Mouse (Mus musculus) stomach, embryonic 16.5 days (tissue): ENCODE results near the gene Susd1. TPM values are rescaled to one million over a fixed set of nuclear protein-coding genes. Genes with fewer than 3 reads are reported as not detected.

Source experiments
- ATAC-seq: fragments of 200-750 bp; cut with Nextera tagmentation; 2 replicates; pipeline ENCODE4 v1.8.0; 2017; ENCODE audit warnings: moderate number of reproducible peaks, moderate TSS enrichment; ENCODE audit not compliant: insufficient read depth, low FRiP score
- H3K27ac ChIP-seq: fragments of 300-500 bp; sonication (generic); 2 replicates; pipeline ENCODE4 v1.5.1; 2014; ENCODE audit warnings: low read length
- H3K27me3 ChIP-seq: fragments of 300-500 bp; sonication (generic); 2 replicates; pipeline ENCODE4 v1.6.1; 2014; ENCODE audit warnings: low read length, control low read depth, mixed read lengths; ENCODE audit not compliant: control insufficient read depth, insufficient read depth
- H3K36me3 ChIP-seq: fragments of 300-500 bp; sonication (generic); 2 replicates; pipeline ENCODE4 v1.6.1; 2014; ENCODE audit warnings: low read length; ENCODE audit not compliant: control insufficient read depth, insufficient read depth
- H3K4me1 ChIP-seq: fragments of 300-500 bp; sonication (generic); 2 replicates; pipeline ENCODE4 v1.6.1; 2014; ENCODE audit warnings: low read length, control low read depth, mixed read lengths; ENCODE audit not compliant: control insufficient read depth, insufficient read depth
- H3K4me2 ChIP-seq: fragments of 300-500 bp; sonication (generic); 2 replicates; pipeline ENCODE4 v1.6.1; 2014; ENCODE audit warnings: low read depth, low read length, mixed read lengths
- H3K4me3 ChIP-seq: fragments of 300-500 bp; sonication (generic); replicated peaks from 2 replicates; pipeline ENCODE4 v1.5.1; 2014; ENCODE audit warnings: mild to moderate bottlenecking, low read length
- H3K9ac ChIP-seq: fragments of 300-500 bp; sonication (generic); 2 replicates; pipeline ENCODE4 v1.6.1; 2014; ENCODE audit warnings: low read length
- H3K9me3 ChIP-seq: fragments of 300-500 bp; sonication (generic); replicated peaks from 2 replicates; pipeline ENCODE4 v1.6.1; 2016; ENCODE audit warnings: low read length, control low read depth; ENCODE audit not compliant: control insufficient read depth
- WGBS: fragments of 180-500 bp; shearing (Covaris S2); extraction: QIAGEN DNeasy Blood & Tissue Kit; methylation state at CpG from one replicate; pipeline ENCODE4 v1.1.7; 2014; 5-methylcytosine and 5-hydroxymethylcytosine counted together
- polyA plus RNA-seq: library from polyadenylated mRNA; unstranded; fragments of >200 nt; fragmentation: Nextera tagmentation; extraction: Ambion mirVana; gene quantifications from 2 replicates; pipeline ENCODE4 v1.2.1, GENCODE M21; 2015

Susd1 gene
- polyA plus RNA-seq, 1 experiment from 2014 or later: 11.8 TPM

GRCm38 (mm10) chr4:59457091-59457490 lies 18.7 kb upstream of the Susd1 start:
- peak overlapping the region; percentile 57; the same call in 1 of the 2 replicates for H3K27ac ChIP-seq
- H3K4me3 ChIP-seq: no peak overlapping the region
- no peak for ATAC-seq
- no peak overlapping the region for H3K9ac ChIP-seq
- H3K27me3 ChIP-seq: no peaks in the 10 kb centered on the region
- H3K4me1 ChIP-seq: peaks cover 8% of the 10 kb centered on the region
- H3K9me3 ChIP-seq: no peaks in the 10 kb centered on the region
- H3K36me3 ChIP-seq: no peaks in the 10 kb centered on the region
- H3K4me2 ChIP-seq: no peak overlapping the region
- WGBS: 82% methylated on average over 5 of the region's 5 CpGs

DNA sequence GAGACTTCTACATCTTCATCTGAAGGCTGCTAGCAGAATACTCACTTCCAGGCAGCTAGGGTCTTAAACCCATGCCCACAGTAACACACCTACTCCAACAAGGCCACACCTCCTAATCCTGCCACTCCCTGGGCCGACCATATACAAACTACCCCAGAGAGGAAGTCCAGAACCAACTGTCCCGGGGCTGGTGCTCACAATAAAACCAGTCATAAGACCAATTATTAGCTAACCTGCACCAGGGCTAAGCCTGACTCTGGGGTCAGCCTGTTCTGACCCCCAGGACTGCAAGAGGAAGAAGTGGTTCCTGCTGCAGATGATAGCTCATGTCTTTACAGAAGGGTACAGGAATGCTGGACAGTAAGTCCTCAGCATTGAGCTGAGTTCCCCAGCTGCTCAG lies 17.0 kb upstream of the Susd1 start:
- no peak for ATAC-seq
- Histone ChIP-seq H3K27ac (no peak overlapping the region), H3K27me3 (no peaks in the 10 kb centered on the region), H3K36me3 (no peaks in the 10 kb centered on the region), H3K9ac (no peak overlapping the region), H3K4me1 (peaks cover 8% of the 10 kb centered on the region), H3K4me3 (no peak overlapping the region), H3K4me2 (no peak overlapping the region), H3K9me3 (0 out of 2 replicates have a peak, but pooled peaks cover 4% of the 10 kb centered on the region)
- WGBS: 72% methylated on average over 2 of the region's 2 CpGs

DNA sequence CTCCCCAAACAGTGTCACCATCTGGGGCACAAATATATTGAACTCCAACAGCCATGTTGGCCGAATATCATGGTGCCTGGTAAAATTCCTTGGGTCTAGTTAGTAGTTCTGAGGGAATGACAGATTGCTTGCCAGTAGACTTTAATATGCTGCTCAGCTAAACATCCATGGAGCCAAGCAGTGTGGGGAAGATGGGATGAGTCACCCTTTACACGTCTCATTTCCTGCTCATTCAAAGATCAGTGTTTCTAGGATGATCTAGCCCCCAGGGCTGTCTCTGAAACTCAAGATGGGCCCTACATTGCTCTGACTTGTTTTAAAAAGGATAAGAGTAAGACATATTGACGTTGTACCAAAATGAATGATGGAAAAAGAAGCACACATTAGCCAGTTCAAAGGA lies 15.6 kb upstream of the Susd1 start:
- Histone ChIP-seq H3K27me3 (no peaks in the 10 kb centered on the region), H3K27ac (no peak overlapping the region), H3K4me2 (no peak overlapping the region), H3K4me1 (no peaks in the 10 kb centered on the region), H3K4me3 (no peak overlapping the region), H3K36me3 (no peaks in the 10 kb centered on the region), H3K9ac (no peak overlapping the region), H3K9me3 (0 out of 2 replicates have a peak, but pooled peaks cover 4% of the 10 kb centered on the region)
- 51% methylated on average over 3 of the region's 3 CpGs for WGBS
- ATAC-seq: no peak

DNA sequence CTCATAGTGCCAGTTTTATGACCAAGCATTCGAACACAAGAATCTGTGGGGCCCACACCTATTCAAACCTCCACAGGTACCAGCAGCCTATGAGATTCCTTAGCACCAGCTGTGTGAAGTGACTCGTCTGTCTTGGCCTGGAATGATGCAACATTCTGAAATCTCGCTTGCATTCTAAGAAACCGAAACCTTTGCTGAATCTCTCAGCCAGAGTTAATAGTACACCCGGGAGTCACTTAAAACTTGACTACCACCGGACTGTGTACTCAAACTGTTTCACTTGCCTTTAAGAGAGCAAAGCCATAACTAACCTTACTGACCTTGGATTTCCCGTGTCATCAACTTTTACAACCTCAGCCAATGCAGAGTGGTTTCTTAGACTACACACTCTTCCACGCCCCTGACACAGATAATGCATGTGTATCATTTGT lies 14.1 kb upstream of the Susd1 start:
- H3K27ac ChIP-seq: no peak overlapping the region
- ATAC-seq: no peak
- no peak overlapping the region for H3K9ac ChIP-seq
- H3K4me1 ChIP-seq: peaks cover 3% of the 10 kb centered on the region; the same call in 1 of the 2 replicates
- no peak overlapping the region for H3K4me2 ChIP-seq
- no peak overlapping the region for H3K4me3 ChIP-seq
- 60% methylated on average over 8 of the region's 8 CpGs for WGBS
- no peaks in the 10 kb centered on the region for H3K27me3 ChIP-seq
- H3K9me3 ChIP-seq: 0 out of 2 replicates have a peak, but pooled peaks cover 4% of the 10 kb centered on the region
- H3K36me3 ChIP-seq: no peaks in the 10 kb centered on the region

DNA sequence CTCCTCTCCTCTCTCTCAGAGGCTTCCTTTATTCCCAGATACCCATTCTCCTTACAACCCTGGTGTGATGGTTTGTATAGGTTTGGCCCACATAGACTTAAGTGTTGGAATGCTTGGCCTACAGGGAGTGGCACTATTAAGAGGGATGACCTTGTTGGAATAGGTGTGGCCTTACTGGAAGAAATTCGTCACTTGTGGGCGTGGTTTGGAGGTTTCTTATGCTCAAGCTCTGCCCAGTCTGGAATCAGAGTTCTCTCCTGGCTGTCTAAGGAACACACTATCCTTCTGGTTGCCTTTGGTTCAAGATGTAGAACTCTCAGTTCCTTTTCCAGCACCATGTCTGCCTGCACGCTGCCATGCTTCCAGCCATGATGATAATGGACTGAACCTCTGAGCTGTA lies 12.5 kb upstream of the Susd1 start:
- WGBS: 83% methylated on average over 3 of the region's 3 CpGs
- no peak for ATAC-seq

GRCm38 (mm10) chr4:59450234-59450854 lies 11.9 kb upstream of the Susd1 start:
- Histone ChIP-seq H3K27me3 (no peaks in the 10 kb centered on the region), H3K27ac (peak overlapping the region; percentile 21), H3K9ac (no peak overlapping the region), H3K36me3 (no peaks in the 10 kb centered on the region), H3K4me3 (no peak overlapping the region), H3K4me2 (no peak overlapping the region), H3K9me3 (0 out of 2 replicates have a peak, but pooled peaks cover 4% of the 10 kb centered on the region), H3K4me1 (peaks cover 3% of the 10 kb centered on the region; the same call in 1 of the 2 replicates)
- peak; percentile 18; the same call in 1 of the 2 replicates for ATAC-seq
- WGBS: 66% methylated on average over 6 of the region's 6 CpGs

More for the DNA sequence above, 12.5 kb upstream of the Susd1 start:
- Histone ChIP-seq H3K4me3 (no peak overlapping the region), H3K27me3 (no peaks in the 10 kb centered on the region), H3K4me2 (no peak overlapping the region), H3K4me1 (peaks cover 3% of the 10 kb centered on the region; the same call in 1 of the 2 replicates), H3K36me3 (no peaks in the 10 kb centered on the region), H3K9ac (no peak overlapping the region), H3K9me3 (0 out of 2 replicates have a peak, but pooled peaks cover 4% of the 10 kb centered on the region), H3K27ac (peak overlapping the region; percentile 21; the same call in 1 of the 2 replicates)

GRCm38 (mm10) chr4:59447296-59447695 lies 8.9 kb upstream of the Susd1 start:
- Histone ChIP-seq H3K27ac (no peak overlapping the region; the same call in 1 of the 2 replicates), H3K4me3 (no peak overlapping the region), H3K27me3 (no peaks in the 10 kb centered on the region), H3K36me3 (no peaks in the 10 kb centered on the region), H3K4me2 (no peak overlapping the region), H3K4me1 (peaks cover 3% of the 10 kb centered on the region; the same call in 1 of the 2 replicates), H3K9me3 (0 out of 2 replicates have a peak, but pooled peaks cover 4% of the 10 kb centered on the region), H3K9ac (no peak overlapping the region)
- ATAC-seq: no peak
- WGBS: 75% methylated on average over 1 of the region's 1 CpGs

- ATAC-seq: no peak
- no peaks in the 10 kb centered on the region for H3K27me3 ChIP-seq
- H3K4me1 ChIP-seq: peaks cover 3% of the 10 kb centered on the region; the same call in 1 of the 2 replicates
- H3K9me3 ChIP-seq: no peaks in the 10 kb centered on the region
- no peak overlapping the region for H3K9ac ChIP-seq
- no peak overlapping the region for H3K27ac ChIP-seq
- H3K4me3 ChIP-seq: no peak overlapping the region
- H3K36me3 ChIP-seq: no peaks in the 10 kb centered on the region
- no peak overlapping the region for H3K4me2 ChIP-seq
- WGBS: 51% methylated on average over 6 of the region's 6 CpGs
These were observed 7.1 kb upstream of the Susd1 start for GRCm38 (mm10) chr4:59445516-59445915.

DNA sequence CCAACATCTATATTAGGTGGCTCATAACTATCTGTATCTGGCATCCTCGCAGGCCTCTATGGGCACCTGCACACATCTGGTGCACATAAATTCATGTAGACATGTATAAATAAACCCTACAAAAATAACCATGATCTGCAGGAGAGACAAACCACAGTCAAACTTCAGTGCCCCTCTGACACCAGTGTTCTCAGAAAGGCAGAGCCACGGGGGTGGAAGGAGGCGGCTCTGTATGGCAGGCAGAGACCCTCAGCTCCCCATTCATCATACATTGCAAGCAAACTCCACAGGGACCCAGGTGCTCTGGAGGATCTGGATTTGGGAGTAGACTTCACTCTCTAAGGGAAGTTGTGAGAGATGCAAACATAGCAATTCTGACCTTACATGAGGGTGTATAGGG lies 6.6 kb upstream of the Susd1 start:
- peaks cover 5% of the 10 kb centered on the region; the same call in 1 of the 2 replicates for H3K4me1 ChIP-seq
- no peak overlapping the region for H3K27ac ChIP-seq
- no peak overlapping the region for H3K4me2 ChIP-seq
- no peak overlapping the region for H3K9ac ChIP-seq
- 63% methylated on average over 3 of the region's 3 CpGs for WGBS
- no peaks in the 10 kb centered on the region for H3K9me3 ChIP-seq
- no peaks in the 10 kb centered on the region for H3K27me3 ChIP-seq
- no peak overlapping the region for H3K4me3 ChIP-seq
- no peak for ATAC-seq
- no peaks in the 10 kb centered on the region for H3K36me3 ChIP-seq
